Mouse (Mus musculus): ENCODE data around the gene 6430548M08Rik.

- TF ChIP-seq CTCF (IDR thresholded peaks at IDR 0.05; ENCODE audit: low read depth), result no peak
- TF ChIP-seq EP300 (IDR thresholded peaks at IDR 0.05; ENCODE audit: low read depth), result no peak
Observed at GRCm38 (mm10) chr8:120212596-120212995, 98.6 kb downstream of the 6430548M08Rik start.
